Mouse (Mus musculus) urinary bladder, adult 18-20 months (tissue): ENCODE measurements around the gene Nucks1.
"Not testable (repeated sequence)": the region's sequence is repeated elsewhere in the genome, so short reads cannot be mapped to it uniquely, and the experiment has no call there.

Source experiments
- DNase-seq, 2 experiments: peaks; one replicate each; pipeline ENCODE4 v3.0.0; 2022; ENCODE audit warnings: low spot score in 2 of 2, mixed read lengths in 2 of 2

Nucks1 gene

DNA sequence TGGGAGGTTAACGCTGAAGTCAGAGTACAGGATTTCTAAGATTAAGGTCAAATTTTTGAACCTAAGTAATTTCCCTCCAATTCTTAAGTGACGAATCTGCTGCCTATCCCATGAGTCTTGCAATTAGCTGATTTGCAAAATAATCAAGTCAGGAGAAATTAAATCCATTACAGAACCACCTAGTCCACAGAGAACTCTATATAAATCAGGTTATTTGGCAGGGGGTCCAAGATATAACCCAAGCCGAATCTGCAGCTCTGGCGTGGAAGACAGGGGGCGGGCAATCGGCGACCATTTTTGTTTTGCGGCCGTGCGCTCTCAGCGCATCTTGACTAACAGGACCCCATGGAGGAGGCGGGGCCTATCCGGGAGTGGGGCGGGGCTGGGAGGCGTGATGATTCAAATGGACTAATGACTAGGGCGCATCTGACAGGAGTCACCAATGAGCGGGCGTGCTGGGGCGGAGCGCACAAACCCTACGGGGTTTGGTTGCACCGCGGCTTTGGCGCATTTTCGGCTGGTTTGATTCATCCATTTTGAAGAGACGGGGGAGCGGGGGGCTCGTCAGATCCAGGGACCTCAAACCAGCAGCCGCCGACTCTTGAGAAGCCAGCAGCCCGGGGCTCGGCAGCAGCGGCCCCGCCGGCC is at the start of gene Nucks1:
Gene Nucks1, plus strand, starts transcription at position 534 of the 648 bp plus-strand sequence.
- DNase-seq = peak; percentile 100

DNA sequence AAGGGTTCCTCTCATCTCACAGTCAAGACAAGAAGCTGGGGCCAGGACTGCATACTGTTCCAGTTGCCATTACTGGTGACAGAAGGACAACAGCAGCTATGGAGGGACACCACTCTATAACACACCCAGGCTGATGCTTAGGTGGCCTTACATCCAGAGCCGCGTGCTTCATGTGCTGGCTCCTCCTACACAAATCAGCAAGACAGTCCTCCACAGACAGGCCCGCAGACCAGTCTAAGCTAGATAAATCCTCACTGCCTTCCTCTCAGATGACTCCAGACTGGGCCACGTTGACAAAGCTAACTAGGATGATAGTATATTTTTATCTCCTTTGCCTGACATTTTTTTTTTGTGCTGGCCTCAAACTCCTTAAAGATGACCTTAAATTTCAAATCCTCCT is 48.5 kb upstream of the Nucks1 start:
- DNase-seq = no peak

DNA sequence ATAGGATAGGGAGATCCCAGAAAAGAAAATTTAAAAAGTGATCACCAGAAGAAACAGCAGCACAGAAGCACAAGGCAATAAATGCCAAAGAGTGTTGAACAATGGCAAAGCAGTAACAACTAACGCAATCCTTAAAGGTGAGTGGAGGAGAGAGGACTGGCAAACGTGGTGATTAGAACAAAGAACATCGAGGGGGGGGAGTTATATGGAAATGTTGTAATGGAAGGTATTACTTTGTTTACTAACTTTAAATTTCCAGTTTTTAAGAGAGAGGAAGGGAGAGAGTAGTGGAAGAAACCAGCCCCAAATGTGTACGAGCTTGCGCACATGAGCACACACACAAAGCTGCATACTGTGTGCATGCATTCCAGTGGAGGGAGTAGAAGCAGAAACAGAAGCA is 44.7 kb upstream of the Nucks1 start:
- DNase-seq = no peak

DNA sequence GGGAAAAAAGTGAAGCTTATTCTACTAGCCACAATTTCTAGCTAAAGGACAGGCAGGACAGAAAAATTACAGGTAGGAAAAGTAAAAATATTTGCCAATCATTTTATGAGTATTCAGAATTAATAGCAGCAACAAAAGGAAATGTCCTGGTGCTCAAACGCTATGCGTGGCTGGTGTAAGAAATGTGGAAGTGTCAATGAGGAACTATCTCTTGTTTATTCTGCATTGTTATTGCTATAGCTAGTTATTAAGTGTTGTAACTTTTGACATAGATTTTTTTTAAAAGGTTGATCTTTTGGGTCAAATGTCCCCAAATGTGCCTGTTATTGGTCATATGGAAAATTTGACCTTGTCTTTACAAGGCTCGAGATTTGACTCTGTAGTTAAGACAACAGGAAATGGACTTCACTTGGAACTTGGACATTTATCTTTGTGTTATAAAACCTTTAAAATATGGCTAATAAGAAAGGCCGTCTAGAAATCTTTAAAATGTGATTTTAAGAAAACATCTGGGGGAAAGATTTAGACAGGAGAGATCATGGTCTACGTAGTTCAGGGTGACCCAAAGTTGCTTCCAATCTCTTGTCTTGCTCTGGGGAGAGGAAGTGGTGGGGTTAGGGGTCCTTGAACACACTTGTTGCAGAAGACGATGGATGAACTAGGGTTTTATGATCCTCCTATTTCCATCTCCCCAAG is 43.9 kb upstream of the Nucks1 start:
- no peak for DNase-seq

DNA sequence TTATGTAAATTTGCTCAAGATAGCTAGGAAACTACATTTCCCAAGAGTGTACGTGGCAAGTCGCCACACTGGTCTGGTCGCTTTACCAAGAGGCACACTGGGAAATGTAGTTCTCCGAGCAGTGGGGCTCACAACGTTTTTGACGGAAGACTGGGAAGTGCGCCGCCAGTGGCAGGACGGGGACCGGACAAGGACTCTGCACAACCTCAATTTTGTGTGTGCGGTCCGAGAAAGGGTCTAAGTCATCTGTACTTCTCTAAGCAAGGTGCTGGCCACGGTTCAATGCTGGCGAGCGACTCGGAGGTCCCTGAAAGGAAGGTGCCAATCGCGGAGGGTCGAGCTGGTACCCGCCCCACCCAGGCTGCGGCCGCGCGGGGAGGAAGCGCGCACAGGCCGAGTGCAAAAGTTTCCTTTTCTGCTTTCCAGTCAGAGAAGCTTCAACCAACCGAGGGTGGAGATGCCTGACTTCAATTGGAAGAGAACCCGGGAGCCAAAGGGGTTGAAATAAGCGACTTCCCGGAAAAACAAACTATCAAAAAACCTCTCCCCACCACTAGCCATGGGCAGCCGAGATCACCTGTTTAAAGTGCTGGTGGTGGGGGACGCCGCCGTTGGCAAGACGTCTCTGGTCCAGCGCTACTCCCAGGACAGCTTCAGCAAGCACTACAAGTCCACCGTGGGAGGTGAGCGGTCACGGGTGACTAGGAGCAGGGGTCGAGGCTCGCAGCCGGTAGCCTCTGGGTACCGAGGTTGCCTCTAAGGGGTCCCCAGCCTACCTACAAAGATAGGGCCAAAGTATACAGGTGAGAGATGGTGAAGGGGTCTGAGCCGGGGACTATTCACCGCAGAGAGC is 43.0 kb upstream of the Nucks1 start, which contains the start of gene Rab29:
Gene Rab29, plus strand, starts transcription at position 132 of the 853 bp plus-strand sequence.
- DNase-seq = peak; percentile 84 to 88

DNA sequence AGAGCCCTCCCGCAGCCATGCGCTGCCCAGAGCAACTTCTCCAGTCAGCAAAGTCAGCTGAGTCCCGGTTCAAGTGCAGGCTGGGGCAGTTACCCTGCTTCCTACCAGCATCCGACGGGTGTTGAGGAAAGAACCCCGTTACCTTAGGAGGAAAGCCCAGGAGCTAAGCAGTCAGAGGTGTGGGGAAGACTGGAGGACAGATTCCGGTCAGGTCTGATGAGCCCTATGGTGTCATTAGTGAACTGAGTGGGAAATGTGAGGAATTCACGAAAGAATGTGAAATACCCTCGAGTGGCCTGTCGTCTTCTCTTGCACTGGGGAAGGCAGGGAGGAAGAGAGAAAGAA is 42.4 kb upstream of the Nucks1 start:
- no peak for DNase-seq

DNA sequence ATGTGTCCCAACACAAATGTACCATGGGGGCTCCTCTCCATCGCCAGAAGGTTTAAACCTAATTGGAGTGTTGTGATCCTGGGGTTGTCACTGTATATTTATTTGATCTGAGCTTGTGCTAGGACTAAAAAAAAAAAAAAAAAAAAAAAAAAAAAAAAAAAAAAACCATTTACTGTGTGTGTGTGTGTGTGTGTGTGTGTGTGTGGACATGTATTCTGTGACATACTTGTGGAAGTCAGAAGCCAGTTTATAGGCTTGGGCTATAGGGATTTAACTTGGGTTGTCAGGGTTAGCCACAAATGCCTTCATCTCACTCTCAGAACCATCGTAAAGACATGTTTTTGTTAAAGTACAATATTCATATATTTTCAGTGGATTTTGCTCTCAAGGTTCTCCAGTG is 40.8 kb upstream of the Nucks1 start:
- DNase-seq = no peak

DNA sequence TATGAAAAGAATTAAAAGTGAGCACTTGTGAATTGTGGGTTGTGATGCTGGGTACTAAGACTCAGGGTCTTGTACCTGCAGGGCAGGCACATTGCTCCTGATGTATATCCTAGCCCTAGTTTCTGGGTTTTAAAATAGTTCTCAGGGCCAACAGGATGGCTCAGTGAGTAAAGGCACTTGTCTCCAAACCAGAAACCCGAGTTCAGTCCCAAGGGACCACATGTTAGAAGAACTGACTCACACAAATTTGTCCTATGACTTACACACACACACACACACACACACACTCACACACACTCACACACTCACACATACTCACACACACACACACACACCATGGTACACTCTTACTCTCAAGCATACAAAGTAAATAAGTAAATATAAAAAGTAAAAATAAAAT is 37.5 kb upstream of the Nucks1 start:
- DNase-seq = no peak

DNA sequence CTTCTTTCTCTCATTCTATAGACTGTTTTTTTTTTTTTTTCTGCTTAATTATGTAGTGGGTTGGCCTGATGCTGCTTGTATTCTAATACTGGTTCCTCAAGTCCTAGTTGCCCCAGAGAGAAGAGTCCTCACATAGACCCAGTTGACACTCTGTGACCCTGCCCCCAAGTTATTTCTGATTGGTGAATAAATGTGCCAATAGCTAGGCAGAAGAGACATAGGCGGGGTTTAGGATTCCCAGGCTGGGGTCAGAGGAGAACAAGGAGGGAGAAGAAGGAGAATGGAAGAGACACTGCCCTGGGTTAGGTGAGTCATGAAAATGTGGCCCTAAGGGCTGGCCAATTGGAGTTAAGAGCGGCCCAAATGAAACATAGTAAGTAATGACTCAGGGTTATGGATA is 30.5 kb upstream of the Nucks1 start:
- DNase-seq = no peak

DNA sequence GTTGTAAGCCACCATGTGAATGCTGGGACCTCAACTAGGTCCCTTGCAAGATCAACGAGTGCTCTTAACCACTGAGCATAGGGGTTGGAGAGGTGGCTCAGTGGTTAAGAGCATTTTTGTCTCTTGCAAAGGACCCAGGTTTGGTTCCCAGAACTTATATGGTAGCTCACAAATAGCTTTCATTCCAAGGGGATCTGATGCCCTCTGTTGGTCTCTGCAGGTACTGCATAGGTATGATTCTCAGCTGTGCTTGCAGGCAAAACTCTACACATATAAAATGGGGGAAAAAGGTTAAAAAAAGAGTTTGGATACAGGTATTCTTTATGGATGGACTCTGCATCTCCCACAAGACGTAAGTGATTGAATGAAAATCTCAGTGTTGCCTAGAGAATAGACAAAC is 27.5 kb upstream of the Nucks1 start:
- no peak for DNase-seq

DNA sequence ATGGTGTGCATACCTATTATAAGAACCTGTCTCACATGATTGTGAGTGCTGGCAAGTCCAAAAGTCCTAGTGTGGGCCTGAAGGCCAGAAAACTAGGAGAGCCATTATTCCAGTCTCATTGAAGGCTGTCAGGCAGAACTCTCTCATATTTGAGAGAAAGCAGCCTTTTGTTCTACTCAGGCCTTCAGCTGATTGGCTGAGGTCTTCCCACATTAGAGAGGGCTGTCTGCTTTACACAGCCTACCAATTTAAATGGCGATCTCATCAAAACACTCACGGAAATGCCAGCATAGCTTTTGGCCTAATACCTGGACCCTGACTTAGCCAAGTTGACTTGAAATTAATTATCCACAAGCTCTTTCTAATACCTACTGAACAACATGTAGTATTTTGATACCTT is 24.2 kb upstream of the Nucks1 start:
- no peak for DNase-seq

DNA sequence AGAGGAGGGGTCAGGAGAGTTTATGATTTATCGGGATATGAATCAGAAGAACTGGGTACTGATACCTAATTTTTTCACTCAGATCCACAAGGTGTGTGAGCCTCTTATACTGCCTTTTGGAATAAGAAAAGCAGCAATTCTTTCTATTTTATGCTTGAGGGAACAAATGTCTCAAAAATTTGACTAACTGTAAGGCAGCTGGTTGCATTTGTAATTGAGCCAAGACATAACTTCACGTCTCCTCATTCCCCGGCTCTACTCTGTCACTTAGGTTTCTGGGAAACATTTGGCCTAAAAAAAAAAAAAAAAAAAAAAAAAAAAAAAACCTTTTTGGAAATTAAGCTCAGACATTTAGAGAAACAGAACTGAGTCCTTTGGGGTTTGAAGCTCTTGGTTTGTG is 23.7 kb upstream of the Nucks1 start:
- DNase-seq = no peak

DNA sequence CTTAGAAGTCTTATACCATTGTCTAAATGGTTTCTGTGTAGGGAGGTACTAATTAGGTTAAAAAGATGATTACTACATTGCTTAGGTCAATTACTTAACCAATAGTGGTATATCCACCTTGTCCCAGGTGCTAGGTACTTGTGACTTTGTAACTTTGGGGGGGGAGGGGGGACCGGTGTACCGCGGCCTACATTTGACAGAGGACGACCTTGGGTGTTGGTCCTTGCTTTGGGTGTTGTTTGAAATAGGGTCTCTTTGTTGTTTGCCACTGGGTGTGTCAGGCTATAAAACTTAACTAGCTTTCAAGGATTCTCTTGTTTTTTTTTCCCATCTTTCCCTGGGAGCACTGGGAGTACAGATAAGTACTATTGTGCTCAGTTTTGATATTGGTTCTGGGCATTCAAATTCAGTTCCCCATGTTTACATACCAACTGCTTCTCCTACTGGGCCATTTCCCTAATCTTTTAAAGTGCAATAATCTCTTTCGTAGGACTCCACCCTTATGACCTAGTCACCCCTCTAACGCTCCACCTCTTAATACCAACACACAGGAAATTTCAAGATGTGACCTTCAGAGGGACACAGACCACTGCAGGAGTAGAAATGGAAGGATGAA is 20.2 kb upstream of the Nucks1 start:
- DNase-seq = no peak

DNA sequence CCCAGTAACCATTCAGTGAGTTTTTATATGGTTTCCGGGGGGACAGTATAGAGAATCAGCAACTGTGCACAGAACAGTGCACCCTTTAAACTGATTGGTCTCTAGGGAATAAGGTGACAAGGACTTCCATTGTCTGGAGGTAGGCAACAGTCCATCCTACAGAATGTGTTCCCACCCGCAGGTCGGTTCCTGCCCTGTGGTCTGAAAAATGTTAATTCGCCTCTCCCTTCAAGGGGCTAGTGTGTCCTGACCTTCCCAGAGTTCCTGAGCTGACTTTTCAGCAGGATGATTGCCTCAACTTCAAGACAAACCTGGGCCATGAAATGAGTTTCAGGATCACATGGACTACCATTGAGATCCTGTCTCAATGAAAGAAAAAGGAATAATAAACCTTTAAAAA is 18.9 kb upstream of the Nucks1 start:
- no peak for DNase-seq

DNA sequence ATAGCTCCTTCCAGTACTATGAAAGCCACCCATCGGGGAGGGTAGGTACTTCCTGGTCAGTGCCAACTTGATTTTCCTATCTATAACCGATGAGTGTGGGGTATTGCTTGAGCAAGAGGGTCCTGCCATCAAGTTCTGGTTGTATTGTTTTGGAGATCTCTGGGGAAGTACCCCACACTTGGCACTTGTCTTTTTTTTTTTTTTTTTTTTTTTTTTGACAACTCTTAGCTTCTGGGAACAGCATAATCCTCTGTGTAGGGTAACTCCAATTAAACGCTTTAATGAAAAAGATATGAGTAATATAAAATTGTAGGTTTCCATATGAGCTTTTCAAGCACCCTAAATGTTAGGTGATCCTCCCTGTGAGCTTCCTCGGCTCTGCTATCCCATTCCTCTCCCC is 7.7 kb upstream of the Nucks1 start:
- DNase-seq = no peak

DNA sequence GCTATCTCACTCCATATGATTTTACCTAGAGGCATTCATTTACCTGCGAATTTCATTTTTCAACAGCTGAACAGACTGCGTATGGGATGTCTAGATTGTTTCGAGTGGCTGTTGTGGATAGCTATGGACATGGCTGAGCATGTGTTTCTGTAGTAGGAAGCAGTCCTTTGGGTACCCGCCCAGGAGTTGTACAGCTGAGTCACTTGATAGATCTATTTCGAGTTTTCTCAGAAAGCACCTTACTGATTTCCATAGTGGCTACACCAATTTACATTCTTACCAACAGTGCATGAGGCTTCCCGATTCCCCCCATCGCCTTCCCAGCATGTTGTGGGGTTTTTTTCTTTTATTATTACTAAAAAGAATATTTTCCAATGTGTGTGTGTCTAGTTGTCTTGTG is 7.1 kb upstream of the Nucks1 start:
- DNase-seq = no peak

DNA sequence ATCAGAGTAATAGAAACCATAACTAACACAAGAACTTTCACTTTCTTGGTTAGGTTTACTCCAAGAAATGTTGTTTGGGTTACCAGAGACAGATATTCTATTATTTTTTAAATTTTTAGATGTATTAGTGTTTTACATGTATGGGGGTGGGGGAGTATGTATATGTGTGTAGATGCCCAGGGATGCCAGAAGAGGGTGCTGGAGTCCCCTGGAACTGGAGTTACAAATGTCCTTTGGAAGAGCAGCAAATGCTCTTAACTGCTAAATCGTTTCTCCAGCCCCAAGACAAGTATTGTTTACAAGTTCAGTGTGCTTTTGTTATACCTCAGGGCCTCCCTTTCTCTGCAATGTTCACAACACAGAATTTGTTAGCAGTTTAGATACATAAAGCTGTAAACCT is 4.8 kb upstream of the Nucks1 start:
- DNase-seq = no peak

DNA sequence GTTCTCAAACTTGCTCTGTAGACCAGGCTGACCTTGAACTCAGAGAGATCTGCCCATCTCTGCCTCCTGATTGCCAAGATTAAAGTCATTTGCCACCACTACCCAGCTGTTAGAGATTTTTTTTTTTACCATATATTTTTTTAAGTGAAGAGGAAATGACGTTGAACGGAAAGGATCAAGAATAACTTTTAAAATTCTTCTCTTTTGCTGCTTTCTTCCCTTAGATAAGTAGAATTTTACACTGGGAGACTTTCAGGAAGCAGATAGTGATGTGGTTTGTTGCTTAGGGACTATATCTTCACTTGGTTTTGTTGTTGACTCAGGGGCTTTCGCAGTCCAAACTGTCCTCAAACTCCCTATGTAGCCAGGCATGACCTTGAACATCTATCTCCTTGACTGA is 1.9 kb upstream of the Nucks1 start:
- no peak for DNase-seq

DNA sequence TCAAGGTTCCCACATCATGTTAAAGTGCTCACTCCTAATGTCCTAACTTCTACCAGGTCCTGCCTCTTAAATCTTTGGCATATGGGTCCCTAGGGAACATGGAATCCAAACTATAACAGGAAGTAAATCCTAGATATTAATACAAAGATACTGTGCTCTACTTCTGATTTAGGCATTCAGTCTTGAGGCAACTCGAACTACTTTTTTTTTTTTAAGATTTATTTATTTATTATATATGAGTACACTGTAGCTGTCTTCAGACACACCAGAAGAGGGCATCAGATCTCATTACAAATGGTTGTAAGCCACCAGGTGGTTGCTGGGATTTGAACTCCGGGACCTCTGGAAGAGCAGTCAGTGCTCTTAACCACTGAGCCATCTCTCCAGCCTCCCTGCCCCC is 1.1 kb upstream of the Nucks1 start:
- not testable (repeated sequence) for DNase-seq

DNA sequence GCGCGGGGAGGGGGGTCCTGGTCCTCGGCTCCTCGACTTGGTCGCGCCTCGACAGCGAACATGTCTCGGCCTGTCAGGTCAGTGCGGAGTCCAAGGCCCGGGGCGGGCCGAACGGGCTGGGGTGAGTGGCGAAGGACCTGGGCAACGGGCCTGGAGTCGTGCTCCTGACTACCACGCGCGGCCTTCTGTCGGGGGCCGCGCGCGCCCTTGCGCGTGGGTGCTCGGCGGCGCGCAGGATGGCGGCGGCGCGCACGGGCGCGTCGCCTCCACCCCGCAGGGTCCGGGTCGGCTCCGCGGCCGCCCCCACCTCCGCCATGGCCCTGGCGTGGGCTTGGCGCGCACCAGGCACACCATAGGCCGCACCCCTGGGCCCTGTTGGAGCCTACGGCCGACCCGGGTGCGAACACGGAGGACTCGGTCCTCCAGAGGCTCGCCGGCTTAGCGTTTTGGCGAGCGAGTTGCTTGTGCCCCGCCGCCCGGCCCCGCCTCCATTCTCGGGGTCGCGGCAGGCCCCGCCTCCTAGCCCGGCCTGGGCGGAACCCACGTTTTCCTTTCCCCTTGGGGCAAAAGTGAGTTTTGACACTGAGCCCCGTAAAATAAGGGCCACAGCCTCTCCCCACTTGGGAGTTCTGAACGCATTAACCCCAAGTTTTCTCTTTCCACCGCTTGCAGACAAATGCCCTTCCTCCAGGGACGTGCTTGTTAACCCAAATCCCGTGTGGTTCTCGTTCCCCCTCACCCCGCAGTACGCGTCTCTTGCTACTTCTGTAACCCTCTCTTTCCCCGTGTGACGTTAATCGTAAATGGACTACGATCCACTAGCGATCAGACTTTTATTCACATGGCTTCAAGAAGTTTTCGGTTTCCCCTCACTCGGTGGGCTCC is 582 bp downstream of the Nucks1 start:
- DNase-seq = peak; percentile 74 to 90

DNA sequence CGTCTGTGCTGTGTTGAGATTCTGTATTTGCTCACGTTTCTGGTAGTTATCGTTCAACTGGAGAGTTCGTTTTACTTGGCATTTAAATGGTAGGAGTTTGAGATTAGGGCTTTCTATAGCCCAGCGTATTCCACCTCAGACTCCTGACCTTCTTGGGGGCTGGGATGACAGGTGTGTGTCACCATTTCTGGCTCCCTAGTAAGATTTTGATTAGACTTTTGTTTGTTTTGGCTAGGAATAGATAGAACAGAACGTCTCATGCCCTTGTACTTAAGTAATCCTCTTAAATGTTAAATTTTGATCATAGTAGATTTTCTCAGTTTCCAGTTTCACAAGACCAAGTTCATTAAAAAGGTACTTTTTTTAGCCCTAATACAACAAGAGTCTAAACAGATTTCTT is 7.3 kb downstream of the Nucks1 start:
- DNase-seq = no peak
